Mouse (Mus musculus) liver, embryonic 11.5 days (tissue): ENCODE results near the gene Vti1b. TPM values are rescaled to one million over a fixed set of nuclear protein-coding genes. Genes with fewer than 3 reads are reported as not detected.

ENCODE experiments used
- ATAC-seq: fragments of 200-750 bp; cut with Nextera tagmentation; replicated peaks from 2 replicates; pipeline ENCODE4 v1.8.0; 2017; ENCODE audit warnings: moderate number of reproducible peaks, mild to moderate bottlenecking, moderate TSS enrichment, moderate library complexity; ENCODE audit not compliant: low FRiP score
- DNase-seq: peaks from one replicate; pipeline ENCODE4 v3.0.0-alpha.2; 2017; ENCODE audit warnings: low spot score
- H3K27ac ChIP-seq: fragments of 300-500 bp; sonication (generic); 2 replicates; pipeline ENCODE4 v1.5.1; 2014; ENCODE audit warnings: mild to moderate bottlenecking, low read depth, low read length, control low read depth
- H3K27me3 ChIP-seq: fragments of 300-500 bp; sonication (generic); replicated peaks from 2 replicates; pipeline ENCODE4 v1.6.1; 2014; ENCODE audit warnings: low read length, mixed read lengths; ENCODE audit not compliant: control insufficient read depth, insufficient read depth
- H3K36me3 ChIP-seq: fragments of 300-500 bp; sonication (generic); 2 replicates; pipeline ENCODE4 v1.6.1; 2014; ENCODE audit warnings: mild to moderate bottlenecking, low read length, moderate library complexity, mixed read lengths; ENCODE audit not compliant: control insufficient read depth, insufficient read depth
- H3K4me1 ChIP-seq: fragments of 300-500 bp; sonication (generic); replicated peaks from 2 replicates; pipeline ENCODE4 v1.6.1; 2014; ENCODE audit warnings: low read length, mixed read lengths; ENCODE audit not compliant: control insufficient read depth, insufficient read depth
- H3K4me2 ChIP-seq: fragments of 300-500 bp; sonication (generic); 2 replicates; pipeline ENCODE4 v1.6.1; 2014; ENCODE audit warnings: mild to moderate bottlenecking, control low read depth, moderate library complexity
- H3K4me3 ChIP-seq: fragments of 300-500 bp; sonication (generic); 2 replicates; pipeline ENCODE4 v1.5.1; 2014; ENCODE audit warnings: low read depth, low read length, control low read depth
- H3K9ac ChIP-seq: fragments of 300-500 bp; sonication (generic); 2 replicates; pipeline ENCODE4 v1.6.1; 2014; ENCODE audit warnings: low read depth, low read length, control low read depth
- H3K9me3 ChIP-seq: fragments of 300-500 bp; sonication (generic); 2 replicates; pipeline ENCODE4 v1.6.1; 2016; ENCODE audit warnings: low read length, inconsistent platforms, mixed read lengths; ENCODE audit not compliant: control insufficient read depth
- WGBS: fragments of 180-500 bp; shearing (Covaris S2); extraction: QIAGEN DNeasy Blood & Tissue Kit; methylation state at CpG from one replicate; pipeline ENCODE4 v1.1.7; 2014; 5-methylcytosine and 5-hydroxymethylcytosine counted together
- polyA plus RNA-seq: library from polyadenylated mRNA; unstranded; fragments of >200 nt; fragmentation: Nextera tagmentation; extraction: Ambion mirVana; gene quantifications from 2 replicates; pipeline ENCODE4 v1.2.1, GENCODE M21; 2014

Gene Vti1b
- polyA plus RNA-seq, 1 experiment from 2014 or later: 82.9 TPM

DNA sequence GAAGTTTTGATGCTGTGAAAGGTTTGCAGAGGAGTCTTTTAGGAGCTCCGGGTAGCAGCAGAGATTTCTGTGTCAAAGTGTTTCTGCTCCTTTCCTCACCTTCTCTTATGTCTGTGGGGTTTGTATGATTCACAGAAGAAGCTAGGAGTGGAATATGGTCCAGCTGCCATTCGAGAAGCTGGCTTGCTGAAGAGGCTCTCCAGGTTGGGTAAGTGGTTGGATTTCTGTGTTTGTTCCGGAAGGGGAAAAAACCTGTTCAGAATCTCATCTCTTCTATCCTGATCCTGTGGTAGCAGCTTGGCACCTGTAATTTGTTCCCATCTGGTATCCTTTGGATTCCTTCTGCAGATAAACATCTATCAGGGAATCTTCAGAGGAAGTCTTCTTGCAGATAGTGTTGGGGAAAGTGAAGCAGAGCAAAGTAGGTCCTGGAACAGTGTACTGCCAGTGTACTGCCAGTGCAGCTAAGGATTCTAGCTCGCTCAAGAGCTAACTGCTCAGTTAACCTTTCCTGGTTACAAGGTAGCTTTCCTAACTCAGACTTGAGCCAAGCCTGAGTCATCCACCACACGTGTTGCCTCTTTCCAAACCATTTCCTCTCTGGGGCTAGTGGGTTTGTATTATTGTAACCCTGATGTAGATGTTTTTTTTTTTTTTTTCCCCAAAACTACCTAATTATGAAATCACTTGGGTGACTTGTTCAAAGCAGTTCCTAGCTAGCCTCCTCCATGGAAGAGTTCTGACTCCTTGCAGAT lies 40.6 kb downstream of the Vti1b start:
- no peak for ATAC-seq
- Histone ChIP-seq H3K9me3 (no peaks in the 10 kb centered on the region), H3K4me1 (peaks cover 9% of the 10 kb centered on the region), H3K27me3 (peaks cover 43% of the 10 kb centered on the region), H3K4me3 (no peak overlapping the region), H3K36me3 (no peaks in the 10 kb centered on the region), H3K9ac (no peak overlapping the region), H3K27ac (no peak overlapping the region), H3K4me2 (no peak overlapping the region)
- no peak for DNase-seq
- WGBS: 31% methylated on average over 5 of the region's 5 CpGs

DNA sequence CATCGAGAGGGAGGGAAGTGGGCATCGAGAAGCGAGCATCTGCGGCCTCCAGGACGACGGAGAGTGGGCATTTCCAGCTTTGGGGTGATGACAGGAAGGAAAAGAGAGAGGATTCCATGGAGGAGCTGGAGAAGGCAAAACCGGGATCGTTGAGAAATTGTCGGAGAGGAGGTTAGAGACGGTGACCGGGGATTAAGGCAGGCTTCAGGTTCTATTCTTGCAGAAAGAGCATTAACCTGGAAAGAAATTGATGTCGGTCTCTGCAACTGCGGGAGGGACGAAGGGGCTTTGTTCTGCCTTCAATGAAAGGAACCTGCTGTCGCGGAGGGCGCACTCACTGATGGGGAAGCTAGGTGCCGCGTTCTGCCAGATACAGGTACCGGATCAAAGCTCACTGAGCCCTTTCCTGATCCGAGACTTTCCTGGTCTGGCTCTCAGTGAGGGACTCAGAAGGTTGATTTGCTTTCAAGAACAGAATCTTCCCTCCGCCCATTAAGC lies 41.2 kb downstream of the Vti1b start:
- Histone ChIP-seq H3K27me3 (peaks cover 43% of the 10 kb centered on the region), H3K4me2 (peak overlapping the region; percentile 73), H3K9me3 (no peaks in the 10 kb centered on the region), H3K27ac (no peak overlapping the region), H3K4me1 (peaks cover 9% of the 10 kb centered on the region), H3K36me3 (no peaks in the 10 kb centered on the region), H3K4me3 (peak overlapping the region; percentile 47), H3K9ac (no peak overlapping the region)
- WGBS: 3% methylated on average over 22 of the region's 22 CpGs
- DNase-seq: peak; percentile 33
- ATAC-seq: no peak

DNA sequence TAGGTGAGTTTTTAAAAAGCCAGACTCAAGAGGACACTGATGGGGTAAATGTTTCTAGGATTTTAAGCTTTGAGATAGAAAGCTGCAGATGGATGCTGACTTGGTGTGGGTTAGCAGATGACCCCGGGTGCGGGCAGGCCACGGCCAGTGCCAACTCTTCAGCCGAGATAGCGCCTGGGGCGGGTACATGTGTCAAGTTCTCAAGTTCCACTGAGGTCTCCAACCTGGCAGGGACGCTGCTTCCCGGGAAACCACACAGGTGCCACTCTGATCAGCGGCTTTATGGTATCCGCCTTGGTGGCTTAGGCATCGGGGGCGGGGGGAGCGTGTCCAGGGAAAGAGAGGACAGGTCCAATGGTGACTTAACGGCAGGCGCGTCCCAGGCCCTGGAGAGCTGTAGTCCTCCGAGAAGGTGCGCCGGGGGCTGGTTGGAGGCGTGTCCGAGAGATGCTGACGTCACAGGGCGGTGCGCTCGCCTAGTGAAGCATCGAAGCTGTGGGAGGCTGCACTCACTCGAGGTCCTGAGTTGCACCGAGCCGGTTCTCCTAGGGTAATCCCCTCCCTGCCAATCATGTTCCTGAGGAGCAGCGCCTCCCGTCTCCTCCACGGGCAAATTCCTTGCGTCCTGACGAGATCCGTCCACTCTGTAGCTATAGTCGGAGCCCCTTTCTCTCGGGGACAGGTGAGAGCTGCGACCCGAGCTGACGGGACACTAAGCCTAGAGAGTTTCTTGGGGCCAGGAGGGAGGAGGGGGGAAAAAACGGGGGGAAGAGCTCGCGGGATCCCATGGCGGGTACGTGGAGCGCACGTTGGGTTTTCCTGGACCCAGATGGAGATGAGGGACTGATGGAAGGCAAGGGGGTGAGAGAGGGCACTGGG lies 41.9 kb downstream of the Vti1b start, which contains the start of gene Arg2:
Gene Arg2, plus strand, starts transcription at position 479 of the 879 bp plus-strand sequence.
- no peaks in the 10 kb centered on the region for H3K36me3 ChIP-seq
- 2% methylated on average over 47 of the region's 47 CpGs for whole genome bisulfite sequencing
- peaks cover 43% of the 10 kb centered on the region for H3K27me3 ChIP-seq
- DNase-seq (peak; percentile 71), ATAC-seq (peak; percentile 68)
- H3K4me1 ChIP-seq: peaks cover 9% of the 10 kb centered on the region
- H3K27ac ChIP-seq: no peak within 1 kb of the TSS
- H3K4me2 ChIP-seq: peak within 1 kb of the TSS; percentile 73
- H3K9me3 ChIP-seq: no peaks in the 10 kb centered on the region
- H3K4me3 ChIP-seq: peak within 1 kb of the TSS; percentile 47
- no peak within 1 kb of the TSS; the same call in 1 of the 2 replicates for H3K9ac ChIP-seq

DNA sequence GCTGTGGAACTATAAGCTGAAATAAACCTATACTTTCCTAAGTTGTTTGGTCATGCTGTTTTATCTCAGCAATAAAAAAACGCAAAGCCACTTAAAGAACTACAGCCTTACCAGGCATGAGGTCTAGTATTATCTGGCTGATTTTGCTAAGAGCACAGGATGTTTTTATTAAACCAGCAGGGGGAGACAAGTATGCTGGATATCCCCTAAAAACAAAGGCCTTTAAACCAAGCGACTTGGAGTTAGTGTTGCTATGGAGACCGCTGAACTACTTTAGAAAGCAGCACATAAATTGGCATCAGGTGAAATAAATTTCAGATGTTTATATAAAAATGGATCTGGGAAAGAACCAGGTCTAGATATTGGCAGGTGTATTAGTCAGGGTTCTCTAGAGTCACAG lies 49.6 kb downstream of the Vti1b start:
- no peaks in the 10 kb centered on the region for H3K4me1 ChIP-seq
- ATAC-seq: no peak
- H3K4me2 ChIP-seq: no peak overlapping the region
- no peak overlapping the region for H3K9ac ChIP-seq
- no peak overlapping the region for H3K27ac ChIP-seq
- H3K36me3 ChIP-seq: no peaks in the 10 kb centered on the region
- H3K27me3 ChIP-seq: no peaks in the 10 kb centered on the region
- 37% methylated on average over 3 of the region's 3 CpGs for WGBS
- H3K4me3 ChIP-seq: no peak overlapping the region
- H3K9me3 ChIP-seq: no peaks in the 10 kb centered on the region
- no peak for DNase-seq

DNA sequence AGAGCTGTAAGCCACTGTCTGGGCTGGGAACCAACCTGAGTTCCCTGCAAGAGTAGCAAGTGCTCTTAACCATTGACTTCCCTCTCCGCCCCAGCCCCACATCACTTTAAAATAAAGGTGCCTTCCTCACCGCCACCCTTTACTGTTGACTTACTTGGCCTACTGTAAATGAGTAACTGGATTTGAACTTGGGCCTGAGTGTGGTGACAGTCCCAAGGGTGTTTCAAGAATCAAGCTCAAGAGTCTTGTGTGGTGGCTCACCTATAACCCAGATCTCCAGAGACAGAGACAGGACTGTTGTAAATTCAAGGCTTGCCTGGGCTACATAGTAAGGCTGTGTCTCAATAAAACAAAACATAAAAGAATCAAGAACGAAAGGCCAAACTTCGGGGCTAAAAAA lies 53.5 kb downstream of the Vti1b start:
- no peak for ATAC-seq
- Histone ChIP-seq H3K27me3 (no peaks in the 10 kb centered on the region), H3K27ac (no peak overlapping the region), H3K4me2 (no peak overlapping the region), H3K4me3 (no peak overlapping the region), H3K9ac (no peak overlapping the region), H3K9me3 (no peaks in the 10 kb centered on the region), H3K36me3 (no peaks in the 10 kb centered on the region), H3K4me1 (no peaks in the 10 kb centered on the region)
- no peak for DNase-seq
- WGBS: 83% methylated on average over 4 of the region's 4 CpGs

Other genes with a start within 250 kb of the Vti1b start
- gene Tmem229b, start 165.0 kb downstream of the Vti1b start, polyA plus RNA-seq: 5.4 and 5.5 TPM in 2 replicates
- 0.96 and 1.0 TPM in 2 replicates for gene Plekhh1, start 143.5 kb downstream of the Vti1b start, polyA plus RNA-seq
- gene Pigh, start 83.0 kb downstream of the Vti1b start, polyA plus RNA-seq: 17.0 and 18.7 TPM in 2 replicates
- gene Arg2, start 41.9 kb downstream of the Vti1b start, polyA plus RNA-seq: 0.45 TPM in 1 of 2 replicates, not detected in the other
- 28.6 and 32.8 TPM in 2 replicates for gene Rdh11, start 19.6 kb upstream of the Vti1b start, polyA plus RNA-seq
- gene Rdh12, start 36.2 kb upstream of the Vti1b start, polyA plus RNA-seq: 0.58 and 0.62 TPM in 2 replicates
- gene Zfyve26, start 123.6 kb upstream of the Vti1b start, polyA plus RNA-seq: 16.2 and 18.0 TPM in 2 replicates
- 7.7 and 8.3 TPM in 2 replicates for gene Rad51b, start 124.6 kb upstream of the Vti1b start, polyA plus RNA-seq